Mouse (Mus musculus) lung, embryonic 16.5 days (tissue): Measurements from ENCODE around the gene Alkbh6. TPM values are rescaled to one million over a fixed set of nuclear protein-coding genes. Genes with fewer than 3 reads are reported as not detected.

Experiments
- ATAC-seq: fragments of 200-750 bp; cut with Nextera tagmentation; 2 replicates; pipeline ENCODE4 v1.8.0; 2017; ENCODE audit warnings: low read depth, mild to moderate bottlenecking, moderate library complexity
- H3K27ac ChIP-seq: fragments of 300-500 bp; sonication (generic); 2 replicates; pipeline ENCODE4 v1.5.1; 2014; ENCODE audit warnings: mild to moderate bottlenecking, control low read depth, low read length
- H3K27me3 ChIP-seq: fragments of 300-500 bp; sonication (generic); 2 replicates; pipeline ENCODE4 v1.6.1; 2014; ENCODE audit warnings: low read depth, low read length, mixed read lengths; ENCODE audit not compliant: control insufficient read depth, insufficient read depth
- H3K36me3 ChIP-seq: fragments of 300-500 bp; sonication (generic); 2 replicates; pipeline ENCODE4 v1.6.1; 2014; ENCODE audit warnings: low read length; ENCODE audit not compliant: control insufficient read depth, insufficient read depth
- H3K4me1 ChIP-seq: fragments of 300-500 bp; sonication (generic); replicated peaks from 2 replicates; pipeline ENCODE4 v1.6.1; 2014; ENCODE audit warnings: low read length, mixed read lengths; ENCODE audit not compliant: control insufficient read depth, insufficient read depth
- H3K4me2 ChIP-seq: fragments of 300-500 bp; sonication (generic); 2 replicates; pipeline ENCODE4 v1.6.1; 2014; ENCODE audit warnings: low read depth, low read length, control low read depth
- H3K4me3 ChIP-seq: fragments of 300-500 bp; sonication (generic); 2 replicates; pipeline ENCODE4 v1.5.1; 2014; ENCODE audit warnings: mild to moderate bottlenecking, low read length, control low read depth
- H3K9ac ChIP-seq: fragments of 300-500 bp; sonication (generic); 2 replicates; pipeline ENCODE4 v1.6.1; 2014; ENCODE audit warnings: low read length, control low read depth
- H3K9me3 ChIP-seq: fragments of 300-500 bp; sonication (generic); 2 replicates; pipeline ENCODE4 v1.6.1; 2016; ENCODE audit warnings: low read length; ENCODE audit not compliant: control insufficient read depth
- WGBS: fragments of 180-500 bp; shearing (Covaris S2); extraction: QIAGEN DNeasy Blood & Tissue Kit; methylation state at CpG from one replicate; pipeline ENCODE4 v1.1.7; 2014; 5-methylcytosine and 5-hydroxymethylcytosine counted together
- polyA plus RNA-seq: library from polyadenylated mRNA; unstranded; fragments of >200 nt; fragmentation: Nextera tagmentation; extraction: Ambion mirVana; gene quantifications from 2 replicates; pipeline ENCODE4 v1.2.1, GENCODE M21; 2015

Alkbh6 gene
- polyA plus RNA-seq, 1 experiment from 2014 or later = 82.1 TPM

GRCm38 (mm10) chr7:30291215-30292131 is 17.0 kb upstream of the Alkbh6 start, which contains the start of gene Clip3:
Gene Clip3 (plus strand): TSS chr7:30291728.
- Histone ChIP-seq H3K9me3 (no peaks in the 10 kb centered on the region), H3K4me1 (no peaks in the 10 kb centered on the region; the same call in 1 of the 2 replicates), H3K9ac (peak within 1 kb of the TSS; percentile 70), H3K4me3 (peak within 1 kb of the TSS; percentile 61), H3K36me3 (no peaks in the 10 kb centered on the region), H3K27me3 (no peaks in the 10 kb centered on the region), H3K27ac (no peak within 1 kb of the TSS), H3K4me2 (peak within 1 kb of the TSS; percentile 63)
- WGBS = 6% methylated on average over 35 of the region's 35 CpGs
- peak; percentile 83 for ATAC-seq

- no peak overlapping the region for H3K4me2 ChIP-seq
- no peaks in the 10 kb centered on the region for H3K36me3 ChIP-seq
- no peak overlapping the region for H3K4me3 ChIP-seq
- no peak for ATAC-seq
- no peaks in the 10 kb centered on the region; the same call in 1 of the 2 replicates for H3K4me1 ChIP-seq
- no peak overlapping the region for H3K9ac ChIP-seq
- H3K27me3 ChIP-seq = no peaks in the 10 kb centered on the region
- no peaks in the 10 kb centered on the region for H3K9me3 ChIP-seq
- 76% methylated on average over 13 of the region's 13 CpGs for WGBS
- H3K27ac ChIP-seq = no peak overlapping the region
Measured at GRCm38 (mm10) chr7:30293795-30294194, 14.7 kb upstream of the Alkbh6 start.

- H3K9me3 ChIP-seq = no peaks in the 10 kb centered on the region
- H3K27me3 ChIP-seq = no peaks in the 10 kb centered on the region
- H3K36me3 ChIP-seq = no peaks in the 10 kb centered on the region
- no peak for ATAC-seq
- WGBS = 81% methylated on average over 5 of the region's 5 CpGs
- no peaks in the 10 kb centered on the region; the same call in 1 of the 2 replicates for H3K4me1 ChIP-seq
- no peak overlapping the region for H3K4me3 ChIP-seq
- no peak overlapping the region for H3K27ac ChIP-seq
- H3K9ac ChIP-seq = no peak overlapping the region
- H3K4me2 ChIP-seq = no peak overlapping the region
Measured at GRCm38 (mm10) chr7:30294296-30294695, 14.2 kb upstream of the Alkbh6 start.

GRCm38 (mm10) chr7:30295103-30295502 is 13.4 kb upstream of the Alkbh6 start:
- no peak for ATAC-seq
- H3K9ac ChIP-seq = no peak overlapping the region
- WGBS = 48% methylated on average over 10 of the region's 10 CpGs

GRCm38 (mm10) chr7:30296816-30297215 is 11.7 kb upstream of the Alkbh6 start:
- Histone ChIP-seq H3K9me3 (no peaks in the 10 kb centered on the region), H3K9ac (no peak overlapping the region), H3K4me1 (no peaks in the 10 kb centered on the region; the same call in 1 of the 2 replicates), H3K36me3 (no peaks in the 10 kb centered on the region; the same call in 1 of the 2 replicates), H3K27me3 (no peaks in the 10 kb centered on the region), H3K27ac (no peak overlapping the region), H3K4me2 (no peak overlapping the region), H3K4me3 (no peak overlapping the region)
- 85% methylated on average over 15 of the region's 15 CpGs for WGBS
- no peak for ATAC-seq

More at GRCm38 (mm10) chr7:30295103-30295502, 13.4 kb upstream of the Alkbh6 start:
- Histone ChIP-seq H3K27me3 (no peaks in the 10 kb centered on the region), H3K36me3 (no peaks in the 10 kb centered on the region), H3K9me3 (no peaks in the 10 kb centered on the region), H3K4me3 (no peak overlapping the region), H3K27ac (no peak overlapping the region), H3K4me1 (no peaks in the 10 kb centered on the region; the same call in 1 of the 2 replicates), H3K4me2 (no peak overlapping the region)

GRCm38 (mm10) chr7:30297266-30297665 is 11.3 kb upstream of the Alkbh6 start:
- Histone ChIP-seq H3K27me3 (no peaks in the 10 kb centered on the region), H3K9me3 (no peaks in the 10 kb centered on the region), H3K9ac (no peak overlapping the region), H3K36me3 (no peaks in the 10 kb centered on the region; the same call in 1 of the 2 replicates), H3K4me1 (no peaks in the 10 kb centered on the region; the same call in 1 of the 2 replicates), H3K27ac (no peak overlapping the region), H3K4me2 (no peak overlapping the region), H3K4me3 (no peak overlapping the region)
- ATAC-seq = no peak
- 75% methylated on average over 16 of the region's 16 CpGs for WGBS

- H3K4me3 ChIP-seq = no peak overlapping the region
- H3K4me1 ChIP-seq = no peaks in the 10 kb centered on the region
- no peaks in the 10 kb centered on the region for H3K9me3 ChIP-seq
- no peaks in the 10 kb centered on the region for H3K27me3 ChIP-seq
- no peak overlapping the region for H3K27ac ChIP-seq
- H3K36me3 ChIP-seq = peaks cover 4% of the 10 kb centered on the region
- H3K9ac ChIP-seq = no peak overlapping the region
- H3K4me2 ChIP-seq = no peak overlapping the region
- WGBS = 43% methylated on average over 3 of the region's 3 CpGs
- ATAC-seq = no peak
Measured at GRCm38 (mm10) chr7:30300914-30301313, 7.6 kb upstream of the Alkbh6 start.

- Histone ChIP-seq H3K27ac (no peak overlapping the region), H3K9ac (no peak overlapping the region), H3K27me3 (no peaks in the 10 kb centered on the region), H3K4me2 (no peak overlapping the region), H3K4me3 (no peak overlapping the region), H3K9me3 (no peaks in the 10 kb centered on the region), H3K4me1 (peaks cover 11% of the 10 kb centered on the region; the same call in 1 of the 2 replicates), H3K36me3 (peaks cover 4% of the 10 kb centered on the region)
- WGBS = 86% methylated on average over 16 of the region's 16 CpGs
- no peak for ATAC-seq
Measured at GRCm38 (mm10) chr7:30306083-30306779, 2.3 kb upstream of the Alkbh6 start.
